Mouse (Mus musculus): ENCODE measurements at regions not wholly inside any gene's neighbourhood (a gene's known extent, or its start where the extent isn't known, plus 50 kb on each side); places are given as distances from the start of the nearest gene placed in this dataset.

GRCm38 (mm10) chr16:54195205-54195604 lies 1102.6 kb downstream of the Zpld1 start:
- no peak for TF ChIP-seq CTCF (IDR thresholded peaks at IDR 0.05; ENCODE audit: borderline replicate concordance, extremely low read depth, insufficient read depth, insufficient read length)
- no peak for TF ChIP-seq POLR2A (IDR thresholded peaks at IDR 0.05; ENCODE audit: borderline replicate concordance, extremely low read depth, insufficient read depth, insufficient read length, poor library complexity, severe bottlenecking)

Data from brain, embryonic 14.5 days (tissue).